Mouse (Mus musculus): ENCODE data around the gene Nrip1.

Gene Nrip1

DNA sequence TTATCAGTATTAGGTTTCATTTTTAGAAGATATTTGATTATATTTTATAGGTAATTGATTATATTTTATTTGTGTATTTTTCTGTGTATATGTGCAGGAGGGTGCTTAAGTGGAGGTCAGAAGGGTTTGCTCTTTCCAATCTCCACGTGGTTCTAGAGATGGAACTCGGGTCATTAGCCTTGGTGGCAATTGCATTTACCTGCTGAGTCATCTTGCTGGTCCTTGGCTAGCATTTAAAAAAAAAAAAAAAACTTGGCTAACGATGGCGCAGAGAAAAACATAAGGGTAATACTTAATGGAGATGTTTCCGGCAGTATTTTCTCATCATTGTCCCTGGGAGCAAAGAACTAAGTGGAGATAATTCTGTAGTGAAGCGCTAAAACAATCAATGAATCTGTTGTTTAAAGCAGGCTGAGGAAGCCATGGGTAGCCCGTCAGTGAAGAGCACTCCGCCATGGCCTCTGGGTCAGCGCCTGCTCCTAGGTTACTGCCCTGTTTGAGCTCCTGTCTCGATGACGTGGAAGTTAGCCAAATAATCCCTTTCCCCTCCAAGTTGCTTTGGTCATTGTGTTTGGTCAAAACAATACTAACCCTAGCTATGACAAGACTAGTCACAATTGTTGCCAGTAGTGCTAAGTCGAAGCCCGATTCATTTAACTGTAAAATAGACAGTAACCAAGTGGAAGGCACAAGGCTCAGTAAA is 25.8 kb downstream of the Nrip1 start:
- DNase-seq (ENCODE audit: low spot score) = no peak

GRCm38 (mm10) chr16:76346371-76346770 is 27.3 kb downstream of the Nrip1 start:
- DNase-seq (ENCODE audit: low spot score) = no peak

DNA sequence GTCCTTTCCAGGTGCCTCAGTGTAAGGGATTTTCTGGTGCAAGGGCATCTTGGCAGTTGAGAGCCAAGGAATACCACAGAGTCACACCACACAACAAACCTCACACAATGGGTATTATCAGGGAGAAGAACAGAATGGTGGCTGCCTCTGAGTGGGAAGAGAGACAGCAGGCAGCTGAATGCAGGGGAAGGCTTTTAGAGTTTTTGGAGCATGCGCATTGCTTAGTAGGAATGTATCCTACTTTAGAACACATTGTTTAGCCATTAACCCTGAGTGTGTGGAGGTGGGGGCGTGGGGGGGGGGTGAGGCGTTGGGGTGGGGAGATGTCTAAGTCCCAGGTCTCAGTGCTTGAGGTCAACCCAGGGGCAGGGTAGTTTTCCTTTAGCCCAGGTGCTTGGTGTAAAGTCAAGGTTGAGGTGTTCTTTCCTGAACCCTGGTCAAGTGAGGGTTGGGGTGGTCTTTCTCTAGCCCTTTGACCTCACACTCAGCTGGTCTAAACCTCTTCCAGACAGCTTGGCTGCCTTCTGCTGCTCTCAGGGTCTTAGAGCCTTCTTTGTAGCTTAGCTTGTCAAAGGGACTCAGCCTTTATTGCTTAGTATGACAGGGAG is 28.8 kb downstream of the Nrip1 start:
- no peak for DNase-seq (ENCODE audit: low spot score)

GRCm38 (mm10) chr16:76344030-76344429 is 29.6 kb downstream of the Nrip1 start:
- no peak for DNase-seq (ENCODE audit: low spot score)

- no peak for DNase-seq (ENCODE audit: low spot score)
These were observed 32.0 kb downstream of the Nrip1 start for GRCm38 (mm10) chr16:76341636-76342035.

DNA sequence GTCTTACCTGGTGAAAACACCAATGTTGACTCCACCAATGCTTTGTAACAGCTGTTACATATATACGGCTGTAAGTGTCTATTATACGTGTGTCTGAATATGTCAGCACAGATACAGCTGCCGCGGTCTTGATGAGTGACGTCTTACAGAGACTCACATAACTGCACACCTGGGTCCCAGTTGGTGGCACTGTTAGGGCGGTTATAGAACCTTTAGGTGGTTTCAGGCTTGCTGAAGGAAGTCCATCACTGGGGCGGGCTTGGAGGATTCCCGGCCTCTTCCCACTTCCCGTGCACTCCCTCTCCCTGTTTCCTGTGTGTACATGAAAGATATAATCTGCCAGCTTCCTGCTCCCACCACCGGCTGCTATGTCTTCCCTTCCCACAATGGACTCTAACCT is 34.4 kb downstream of the Nrip1 start:
- no peak for DNase-seq (ENCODE audit: low spot score)

DNA sequence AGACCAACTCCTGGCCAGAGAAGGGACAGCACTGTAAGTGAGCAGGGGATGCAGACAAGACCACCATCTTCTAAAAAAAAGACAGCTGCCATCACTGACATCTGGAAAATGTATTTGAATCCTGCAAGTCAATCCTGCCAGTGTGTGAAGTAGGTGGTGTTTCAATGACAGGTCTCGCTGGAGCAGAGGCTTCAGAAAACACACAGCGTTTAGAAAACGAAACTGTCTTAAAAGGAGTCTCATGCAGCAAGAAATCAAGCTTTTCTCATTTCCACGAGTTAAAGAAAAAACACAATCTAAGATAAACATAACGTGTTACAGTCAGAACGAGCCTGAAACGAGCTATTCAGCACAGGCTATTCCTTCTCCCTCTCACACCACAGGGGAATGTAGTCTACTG is 36.3 kb downstream of the Nrip1 start:
- no peak for DNase-seq (ENCODE audit: low spot score)

GRCm38 (mm10) chr16:76336932-76337331 is 36.7 kb downstream of the Nrip1 start:
- DNase-seq (ENCODE audit: low spot score) = no peak

- DNase-seq (ENCODE audit: low spot score) = no peak
These were observed 37.7 kb downstream of the Nrip1 start for GRCm38 (mm10) chr16:76335913-76336312.

DNA sequence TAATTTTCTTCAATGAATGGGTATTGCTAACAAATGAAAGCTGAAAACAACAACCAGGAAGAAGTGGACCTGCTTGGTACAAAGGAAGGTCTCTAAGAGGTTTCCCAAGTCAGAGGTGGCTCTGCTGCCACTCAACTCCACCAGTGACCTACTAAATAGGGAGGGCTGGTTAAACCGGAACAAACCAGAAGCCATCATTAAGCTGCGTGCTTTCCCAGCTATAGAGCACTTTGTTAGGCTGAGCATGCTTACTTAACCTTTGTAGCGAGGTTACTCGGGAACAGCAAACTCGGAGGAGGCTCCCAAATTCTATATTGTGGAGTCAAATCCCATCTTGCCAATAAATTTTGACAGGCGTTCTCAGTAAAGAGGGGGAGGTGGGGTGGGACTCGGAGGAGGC is 41.5 kb downstream of the Nrip1 start:
- no peak for DNase-seq (ENCODE audit: low spot score)

DNA sequence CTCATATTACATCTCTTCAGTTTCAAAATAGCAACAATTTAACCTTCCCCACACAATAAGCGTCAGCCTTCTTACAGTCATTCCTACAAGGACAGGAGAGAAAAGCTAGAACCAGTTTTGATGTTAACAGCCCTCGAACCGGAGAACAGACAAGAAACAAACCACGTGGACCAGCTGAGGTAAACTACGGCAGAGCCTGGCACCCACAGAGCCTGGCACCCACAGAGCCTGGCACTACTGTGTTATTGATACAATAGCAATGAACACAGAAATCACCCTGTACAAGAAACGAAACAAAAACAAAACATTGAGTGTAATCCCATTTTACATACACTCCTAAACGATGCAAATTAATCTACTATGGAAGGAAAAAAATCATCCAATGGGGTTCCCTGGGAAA is 42.4 kb downstream of the Nrip1 start:
- DNase-seq (ENCODE audit: low spot score) = no peak

DNA sequence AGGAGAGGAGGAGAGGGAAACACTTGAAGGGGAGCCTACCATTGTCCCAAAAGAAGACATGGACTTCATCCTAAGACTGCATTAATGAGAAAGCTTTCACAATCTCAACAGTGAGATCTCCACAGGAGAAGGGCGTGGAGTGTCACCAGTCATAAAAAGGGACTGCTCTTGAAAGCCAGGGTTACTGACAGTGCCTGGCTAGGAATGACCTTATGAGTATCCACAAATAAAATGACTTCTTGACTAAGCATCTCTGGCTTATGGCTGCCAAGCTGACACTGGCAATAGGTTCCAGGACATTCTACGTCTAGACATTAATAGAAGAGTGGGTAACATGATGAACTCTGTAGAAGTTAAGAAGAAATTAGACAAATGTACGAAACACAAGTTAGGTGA is 48.3 kb downstream of the Nrip1 start:
- no peak for DNase-seq (ENCODE audit: low spot score)

DNA sequence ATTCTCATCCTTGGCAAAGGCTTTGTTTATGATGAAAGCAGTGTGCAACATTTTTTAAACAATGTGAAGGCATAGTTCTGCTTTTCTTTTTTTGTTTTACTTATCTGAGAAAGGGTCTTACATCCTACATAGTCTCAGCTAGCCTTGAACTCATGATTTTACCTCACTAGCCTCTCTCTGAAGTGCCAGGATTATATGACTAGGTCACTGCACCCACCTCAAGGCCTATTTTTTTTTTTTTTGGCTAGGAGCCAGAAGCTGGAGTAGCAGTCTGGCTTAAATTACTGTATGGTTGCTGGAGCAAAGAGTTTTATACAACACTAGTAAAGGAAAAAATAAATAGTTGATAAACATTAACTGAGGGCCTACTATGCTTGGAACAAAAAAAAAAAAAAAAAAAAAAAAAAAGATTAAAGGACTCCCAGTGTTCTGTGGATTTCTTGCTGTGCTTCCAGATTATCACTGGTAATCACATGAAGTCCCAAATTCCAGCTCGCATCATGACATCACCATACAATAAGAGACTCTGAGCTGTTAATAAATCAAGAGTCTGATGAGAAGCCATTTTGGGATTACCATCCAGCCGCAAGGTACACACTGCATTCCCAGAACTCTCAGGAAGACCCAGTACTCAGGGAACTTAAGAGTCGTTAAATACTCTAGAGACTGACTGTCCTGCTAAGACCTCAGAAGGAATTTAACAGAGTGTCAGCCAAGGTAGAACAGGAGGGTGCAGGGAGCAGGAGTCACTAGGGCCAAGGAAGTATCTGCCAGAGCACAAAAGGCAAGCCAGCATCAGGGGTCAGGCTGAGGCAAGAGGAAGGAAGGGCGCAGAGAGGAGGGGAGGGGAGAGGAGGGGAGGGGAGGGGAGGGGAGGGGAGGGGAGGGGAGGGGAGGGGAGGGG is 49.0 kb downstream of the Nrip1 start:
- no peak for DNase-seq (ENCODE audit: low spot score)

DNA sequence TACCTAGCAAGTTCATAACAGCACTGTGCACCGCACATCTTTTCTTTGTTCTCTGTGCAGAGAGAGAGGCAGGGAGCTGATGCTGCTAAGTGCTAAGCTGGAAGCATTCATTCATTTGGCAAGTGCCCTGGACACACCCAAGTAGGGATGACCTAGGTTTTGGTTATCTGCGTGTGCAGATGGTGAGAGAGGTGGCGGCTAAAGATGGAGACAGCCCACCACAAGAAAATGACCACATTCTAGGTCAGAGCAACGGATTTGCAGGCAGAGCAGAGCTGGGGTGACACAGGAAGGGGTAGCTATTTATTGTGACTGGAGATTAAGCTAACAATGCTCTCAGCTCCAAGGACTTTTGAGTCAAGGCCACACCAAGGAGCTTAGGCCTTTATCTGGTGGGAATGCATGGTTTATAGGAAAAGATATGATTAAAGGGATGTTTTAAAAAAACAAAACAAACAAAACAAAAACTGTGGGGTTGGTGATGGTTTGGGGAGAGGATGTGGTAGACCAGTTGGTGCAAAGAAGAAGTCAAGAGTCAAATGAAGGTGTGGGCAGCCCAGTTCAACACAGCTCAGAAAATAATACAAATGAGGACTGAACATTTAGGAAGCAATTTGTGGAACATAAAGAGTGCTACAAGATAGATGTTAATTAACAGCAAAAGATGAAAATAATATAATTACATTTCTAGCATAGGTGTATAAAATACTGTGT is 49.9 kb downstream of the Nrip1 start:
- DNase-seq (ENCODE audit: low spot score) = no peak

- no peak for DNase-seq (ENCODE audit: low spot score)
These were observed 50.5 kb downstream of the Nrip1 start for GRCm38 (mm10) chr16:76323141-76323540.

- DNase-seq (ENCODE audit: low spot score) = peak; percentile 69
These were observed 52.0 kb downstream of the Nrip1 start for GRCm38 (mm10) chr16:76321527-76322165.

- no peak for DNase-seq (ENCODE audit: low spot score)
These were observed 53.5 kb downstream of the Nrip1 start for GRCm38 (mm10) chr16:76320118-76320473.

GRCm38 (mm10) chr16:76319364-76320117 is 54.1 kb downstream of the Nrip1 start:
- peak; percentile 85 for DNase-seq (ENCODE audit: low spot score)

DNA sequence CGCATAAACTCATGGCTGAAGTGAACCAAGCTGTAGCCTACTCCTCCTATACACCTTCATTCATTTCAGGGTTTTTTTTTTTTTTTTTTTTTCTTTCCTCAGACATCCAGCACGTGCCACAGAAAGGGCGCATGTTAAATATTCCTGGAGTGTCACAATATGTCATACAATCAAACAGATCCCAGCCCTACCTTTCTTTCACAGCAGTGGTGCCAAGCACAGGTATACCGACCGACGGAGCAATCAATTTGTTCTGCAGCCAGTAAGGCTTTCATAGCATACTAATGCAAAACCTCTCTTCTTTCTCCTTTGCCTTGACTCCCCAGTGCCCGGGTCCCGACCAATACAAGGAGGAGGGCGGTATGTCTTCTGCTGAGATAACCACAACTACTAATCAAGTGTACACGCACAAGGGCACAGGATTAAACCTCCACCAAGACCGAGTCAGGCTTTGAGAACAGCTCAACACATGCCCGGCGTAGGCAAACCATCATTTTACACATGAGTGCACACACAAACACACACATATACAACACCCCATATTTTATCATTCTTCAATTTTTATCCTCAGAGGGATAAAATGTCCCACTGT is 55.2 kb downstream of the Nrip1 start:
- no peak for DNase-seq (ENCODE audit: low spot score)

DNA sequence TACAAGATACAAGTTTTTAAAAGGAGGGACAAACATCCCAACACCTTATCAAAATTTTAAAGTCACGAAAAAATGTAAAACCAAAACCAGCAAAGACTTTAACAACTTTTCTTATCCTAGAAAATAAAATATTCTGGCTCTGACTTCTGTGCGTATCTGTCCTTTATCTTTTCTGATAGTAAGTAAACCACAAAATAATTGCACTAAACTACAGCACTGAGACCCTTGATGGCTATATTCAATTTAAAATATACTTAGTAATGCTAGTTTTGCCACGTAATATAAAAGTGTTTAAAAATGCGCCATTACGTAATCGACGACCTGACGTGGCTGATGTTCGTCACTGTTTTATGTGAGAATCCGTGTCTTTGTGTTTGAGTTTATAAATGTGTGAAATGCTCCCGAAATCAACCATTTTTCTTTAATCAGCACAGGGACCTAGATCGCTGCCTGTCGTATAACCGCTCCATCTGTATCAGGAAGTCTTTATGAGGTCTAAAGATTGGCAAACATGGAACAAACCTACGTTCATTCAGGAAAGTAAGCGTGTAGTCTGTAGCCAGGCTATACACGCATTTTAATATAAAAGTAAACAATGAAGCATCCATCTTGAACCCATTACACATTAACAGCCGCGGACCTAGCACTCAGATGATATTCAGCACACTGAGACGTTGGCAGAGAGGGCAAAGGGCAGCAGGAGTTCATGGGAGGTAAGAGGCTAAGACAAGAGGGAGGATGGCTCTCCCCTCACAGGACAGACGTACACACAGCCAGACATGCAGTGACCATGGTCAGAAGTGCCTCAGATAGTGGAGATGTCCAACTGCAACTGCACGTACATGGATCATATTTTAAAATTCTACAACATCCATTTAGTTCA is 56.4 kb downstream of the Nrip1 start:
- DNase-seq (ENCODE audit: low spot score) = no peak

All from embryo, embryonic 10 days (tissue).